Mouse (Mus musculus): ENCODE results near the gene Tha1. TPM values are rescaled to one million over a fixed set of nuclear protein-coding genes. Genes with fewer than 3 reads are reported as not detected.
"Not testable (repeated sequence)": the region's sequence is repeated elsewhere in the genome, so short reads cannot be mapped to it uniquely, and the experiment has no call there.

Tha1 gene
- polyA plus RNA-seq, 2 experiments from 2014 or later = 12.8 to 17.7 TPM

DNA sequence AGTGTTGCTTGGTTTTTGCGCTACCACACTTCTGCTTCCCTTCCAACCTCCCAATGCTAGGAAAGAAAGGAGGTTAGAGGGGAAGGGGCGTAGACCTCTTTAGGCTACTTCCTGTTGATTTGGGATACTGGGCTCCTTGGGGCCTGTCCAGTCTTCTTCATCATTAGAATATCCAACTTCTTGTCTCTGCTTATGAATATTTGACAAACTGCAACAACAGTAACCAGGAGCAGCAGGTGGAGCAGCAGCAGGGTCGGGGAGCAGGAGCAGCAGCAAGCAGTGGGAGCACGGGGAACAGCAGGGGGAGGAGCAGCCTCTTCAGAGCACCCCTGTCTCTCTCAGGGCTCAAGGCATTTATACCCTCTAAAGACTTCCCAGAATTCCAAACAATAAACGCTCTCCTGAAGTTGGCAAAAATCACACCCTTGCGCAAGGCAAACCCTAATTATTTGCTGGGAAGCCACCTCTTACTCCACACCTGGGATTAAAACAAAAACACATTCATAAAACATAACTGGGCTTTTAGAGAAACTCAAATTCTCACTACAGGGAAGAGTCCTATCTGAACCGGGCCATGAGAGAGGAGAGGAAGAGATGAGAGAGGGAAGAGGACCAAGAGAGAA lies 25.6 kb downstream of the Tha1 start:
- no peak for ATAC-seq

DNA sequence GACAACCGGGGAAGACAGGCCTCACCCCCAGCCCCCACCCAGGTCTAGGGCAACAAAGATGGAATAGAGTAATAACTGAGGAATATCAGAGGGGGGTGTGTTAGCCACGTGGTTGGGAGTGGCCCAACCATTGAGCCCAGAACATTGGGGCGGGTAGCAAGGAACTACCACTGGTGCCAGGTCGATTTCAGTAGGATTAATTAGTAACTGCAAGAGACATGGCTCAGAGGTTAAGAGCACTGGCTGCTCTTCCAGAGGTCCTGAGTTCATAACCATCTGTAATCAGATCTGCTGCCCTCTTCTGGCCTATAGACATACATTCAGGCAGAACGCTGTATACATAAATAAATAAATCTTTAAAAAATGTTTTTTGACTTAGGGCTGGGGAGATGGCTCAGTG lies 26.6 kb downstream of the Tha1 start:
- ATAC-seq = no peak

GRCm38 (mm10) chr11:117845651-117846050 lies 27.6 kb downstream of the Tha1 start:
- no peak for ATAC-seq

DNA sequence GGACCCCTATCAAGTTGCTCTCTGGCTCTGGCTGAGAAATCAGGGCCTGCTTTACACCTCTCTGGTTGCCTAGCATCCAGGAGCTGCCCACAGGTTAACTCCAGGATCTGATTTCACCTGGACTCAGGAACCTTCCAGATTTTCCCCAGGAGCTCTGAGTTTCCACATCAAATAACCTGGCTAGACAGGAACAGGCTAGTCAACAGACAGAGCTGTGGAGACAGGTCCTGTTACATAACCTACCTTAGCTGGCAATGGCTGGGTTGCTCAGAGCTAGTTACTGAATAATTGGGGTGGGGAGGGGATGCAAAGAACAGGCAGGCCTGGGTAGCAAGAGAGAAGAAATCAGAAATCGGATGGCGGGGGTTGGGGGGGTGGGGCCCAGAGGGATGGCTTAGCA lies 28.3 kb downstream of the Tha1 start:
- ATAC-seq = no peak

DNA sequence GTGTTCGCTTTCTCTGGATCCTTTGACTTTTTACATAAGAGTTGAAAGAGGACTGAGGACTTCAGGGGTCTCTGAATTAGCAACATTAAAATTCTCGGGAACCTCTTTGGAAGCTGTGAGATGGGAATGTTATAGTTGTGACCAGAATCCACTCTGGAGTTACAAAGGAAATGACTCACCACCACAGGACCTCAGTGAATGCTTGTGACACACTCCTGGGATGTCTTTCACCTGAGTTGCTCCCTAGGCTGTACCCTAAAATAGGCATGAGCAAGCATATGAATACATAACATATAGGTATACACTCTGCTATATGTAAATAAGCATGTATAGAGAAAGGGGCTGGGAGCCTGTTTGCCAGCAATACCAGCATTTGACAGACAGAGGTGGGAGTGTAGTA lies 29.8 kb downstream of the Tha1 start:
- ATAC-seq = no peak

- no peak for ATAC-seq
These were observed 32.4 kb downstream of the Tha1 start for GRCm38 (mm10) chr11:117840910-117841309.

DNA sequence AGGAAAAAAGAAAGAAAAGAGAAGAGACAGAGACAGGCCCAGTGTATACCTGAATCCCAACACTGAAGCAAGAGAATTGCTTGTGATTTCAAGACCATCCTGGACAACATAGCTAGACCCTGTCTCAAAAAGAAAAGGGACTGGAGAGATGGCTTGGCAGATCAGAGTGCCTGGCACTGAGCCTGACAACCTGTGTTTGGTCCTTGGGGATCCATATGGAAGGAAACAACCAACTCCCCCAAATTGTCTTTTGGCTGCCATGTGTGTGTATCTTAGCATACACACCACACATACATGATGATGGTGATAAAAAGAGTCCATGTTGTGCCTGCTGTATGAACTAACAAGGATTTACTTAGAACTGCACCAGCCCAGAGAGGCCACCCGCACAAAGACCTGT lies 34.3 kb downstream of the Tha1 start:
- no peak for ATAC-seq

DNA sequence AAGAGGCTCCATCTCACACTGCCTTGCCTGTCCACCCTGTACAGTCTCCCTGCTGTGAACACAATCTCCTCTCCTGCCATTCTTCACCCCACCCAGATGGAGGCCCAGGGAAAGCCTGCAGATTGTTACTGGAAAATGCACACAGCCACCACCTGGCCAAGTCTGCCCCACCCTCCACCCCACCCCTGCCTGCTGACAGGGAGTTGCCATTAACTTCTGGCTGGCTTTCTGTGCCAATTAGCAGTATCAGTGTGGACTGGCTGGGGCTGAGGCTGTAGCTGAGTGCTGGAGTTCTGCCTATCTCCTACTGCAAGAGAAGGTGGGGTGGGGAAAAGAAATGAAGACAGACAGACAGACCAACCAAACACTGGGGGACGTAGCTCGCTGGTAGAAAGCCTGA lies 34.7 kb downstream of the Tha1 start:
- no peak for ATAC-seq

- ATAC-seq = no peak
These were observed 37.0 kb downstream of the Tha1 start for GRCm38 (mm10) chr11:117836306-117836705.

GRCm38 (mm10) chr11:117834086-117834485 lies 39.2 kb downstream of the Tha1 start:
- no peak for ATAC-seq

DNA sequence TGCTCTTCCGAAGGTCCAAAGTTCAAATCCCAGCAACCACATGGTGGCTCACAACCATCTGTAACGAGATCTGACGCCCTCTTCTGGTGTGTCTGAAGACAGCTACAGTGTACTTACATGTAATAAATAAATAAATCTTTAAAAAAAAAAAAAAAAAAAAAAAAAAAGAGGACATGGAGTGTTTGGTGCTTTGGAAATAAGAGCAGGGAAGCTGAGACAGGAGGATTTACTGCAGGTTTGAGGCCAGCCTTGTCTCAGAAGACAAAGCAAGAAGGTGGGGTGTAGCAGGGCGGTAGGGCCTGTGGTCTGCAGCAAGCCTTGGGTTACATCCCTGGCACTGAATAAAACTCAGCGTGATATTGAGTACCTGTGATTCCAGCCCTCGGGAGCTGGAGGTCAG lies 39.8 kb downstream of the Tha1 start:
- ATAC-seq = not testable (repeated sequence)

- peak; percentile 90 for ATAC-seq
These were observed 41.0 kb downstream of the Tha1 start for GRCm38 (mm10) chr11:117832086-117832969.

DNA sequence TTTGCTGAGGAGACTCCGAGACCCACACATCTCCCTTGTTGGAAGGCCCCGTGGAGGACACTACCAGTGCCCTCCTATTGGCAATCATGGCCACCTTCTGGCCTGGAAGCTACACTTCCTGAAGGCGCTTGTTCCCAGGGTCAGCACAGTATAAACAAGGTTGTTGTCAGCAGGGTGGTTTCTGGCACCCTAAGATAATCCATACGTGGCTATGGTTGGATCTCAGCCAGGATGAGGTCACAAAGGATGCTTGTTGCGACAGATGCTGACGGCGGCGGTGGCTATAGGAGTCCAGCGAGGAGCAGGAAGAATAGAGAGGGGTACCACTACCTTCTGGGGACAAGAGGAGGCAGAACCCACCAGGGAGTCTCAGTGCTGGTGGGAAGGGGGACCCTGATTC lies 42.9 kb downstream of the Tha1 start:
- ATAC-seq = no peak

DNA sequence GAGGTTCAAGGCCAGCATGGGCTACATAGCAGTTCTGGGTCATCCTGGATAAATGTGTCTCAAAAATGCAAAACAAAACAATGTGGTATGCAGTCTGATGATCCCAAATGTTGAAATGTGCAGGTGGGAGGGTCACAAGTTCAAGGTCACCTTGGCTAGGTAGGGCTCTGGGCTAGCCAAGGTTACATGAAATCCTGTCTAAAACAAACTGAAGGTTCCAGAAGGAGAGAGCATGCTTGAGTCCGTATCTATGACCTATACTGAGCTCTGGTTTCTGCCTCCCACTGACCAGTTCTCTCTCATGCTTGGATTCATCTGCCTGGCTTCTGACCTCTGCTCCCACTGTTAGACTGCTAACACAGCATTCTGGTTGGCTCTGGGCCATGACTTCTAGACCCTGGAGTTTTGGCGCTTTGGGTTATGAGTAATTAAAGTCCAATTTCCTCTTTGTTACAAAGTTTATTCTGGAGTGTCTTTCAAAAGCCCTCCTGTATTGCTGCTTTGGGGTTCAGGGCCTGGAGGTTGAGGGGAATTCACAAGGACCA lies 43.5 kb downstream of the Tha1 start:
- ATAC-seq = no peak

DNA sequence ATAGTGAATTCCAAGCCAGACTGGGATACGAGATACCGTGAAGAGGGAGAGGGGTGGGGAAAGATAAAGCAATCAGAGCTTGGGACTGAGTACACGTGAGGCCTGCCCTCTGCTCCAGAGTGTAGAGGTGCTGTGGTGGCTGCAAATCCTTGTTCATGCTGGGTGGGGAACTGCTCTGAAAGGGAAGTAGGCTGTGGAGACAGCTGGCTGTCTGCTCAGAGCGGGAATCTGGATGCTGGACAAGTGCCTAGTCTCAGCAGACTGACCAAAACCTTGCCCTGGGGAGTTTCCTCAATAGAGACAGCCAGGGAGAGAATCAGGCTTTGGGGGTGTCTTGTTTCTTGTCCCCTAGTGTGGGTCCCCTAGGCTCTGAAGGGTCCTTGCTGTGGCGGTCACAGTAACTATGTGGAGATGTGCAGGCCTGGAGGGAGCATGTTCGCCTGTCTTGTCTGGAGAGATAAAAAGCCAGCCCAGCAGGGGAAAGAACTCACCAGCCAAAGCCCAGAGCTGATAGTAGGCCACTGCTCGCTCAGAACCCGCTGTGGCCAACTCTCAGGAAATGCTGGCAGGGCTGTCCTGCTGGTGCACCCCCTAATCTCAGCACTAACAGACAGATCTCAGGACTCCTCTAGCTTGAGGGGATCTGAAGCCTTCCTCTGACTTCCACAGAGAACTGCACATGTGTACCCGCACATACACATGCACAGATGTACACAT lies 44.2 kb downstream of the Tha1 start:
- no peak for ATAC-seq

DNA sequence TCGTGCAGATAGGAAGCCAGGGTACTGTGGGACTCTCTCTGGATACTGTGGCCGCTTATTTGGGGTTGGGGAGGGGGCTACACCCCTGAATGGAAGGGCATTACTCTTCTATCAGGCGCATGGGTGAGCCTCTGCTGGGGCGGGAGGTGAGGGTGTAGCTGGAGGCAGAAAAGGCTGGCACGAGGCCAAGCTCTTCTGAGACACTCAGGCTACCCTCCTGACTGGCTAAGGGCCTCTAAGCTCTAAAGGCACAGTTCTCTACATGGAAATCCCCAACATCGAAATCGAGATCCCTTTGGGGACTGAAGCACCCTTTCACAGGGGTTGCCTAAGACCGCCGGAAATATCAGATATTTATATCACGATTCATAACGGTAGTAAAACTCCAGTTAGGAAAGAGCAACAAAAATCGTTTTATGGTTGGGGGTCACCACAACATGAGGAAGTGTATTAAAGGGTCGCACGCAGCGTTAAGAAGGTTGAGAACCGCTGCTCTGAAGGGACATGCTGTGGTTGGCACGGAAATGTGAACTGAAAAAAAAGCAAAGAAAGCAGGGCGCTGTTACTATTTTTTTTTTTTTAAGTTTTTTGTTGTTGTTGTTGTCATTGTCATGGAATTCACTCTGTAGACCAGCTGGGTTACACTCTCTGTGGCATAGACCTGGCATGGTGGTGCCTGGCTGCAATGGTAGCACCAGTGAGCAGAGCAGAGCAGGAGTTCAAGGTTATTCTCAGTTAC lies 45.0 kb downstream of the Tha1 start:
- ATAC-seq = peak; percentile 30

DNA sequence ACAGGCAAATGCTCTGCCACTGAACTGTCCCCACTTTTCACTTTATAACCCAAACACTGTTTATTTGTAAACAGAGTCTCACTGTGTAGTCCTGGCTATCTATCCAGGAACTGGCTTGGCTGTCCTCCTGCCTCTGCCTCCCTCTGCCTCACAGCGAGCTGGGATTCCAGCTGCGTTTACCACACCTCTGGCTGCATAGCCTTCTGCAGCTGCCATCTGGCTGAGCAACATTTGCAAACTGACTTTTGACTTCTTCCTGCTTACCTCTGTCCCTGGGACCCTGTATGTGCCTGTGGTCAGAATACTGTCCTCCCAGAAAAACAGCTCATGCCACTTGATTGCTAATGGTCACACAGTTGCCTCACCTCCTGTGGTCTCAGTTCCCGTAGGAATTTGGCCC lies 45.9 kb downstream of the Tha1 start:
- no peak for ATAC-seq

DNA sequence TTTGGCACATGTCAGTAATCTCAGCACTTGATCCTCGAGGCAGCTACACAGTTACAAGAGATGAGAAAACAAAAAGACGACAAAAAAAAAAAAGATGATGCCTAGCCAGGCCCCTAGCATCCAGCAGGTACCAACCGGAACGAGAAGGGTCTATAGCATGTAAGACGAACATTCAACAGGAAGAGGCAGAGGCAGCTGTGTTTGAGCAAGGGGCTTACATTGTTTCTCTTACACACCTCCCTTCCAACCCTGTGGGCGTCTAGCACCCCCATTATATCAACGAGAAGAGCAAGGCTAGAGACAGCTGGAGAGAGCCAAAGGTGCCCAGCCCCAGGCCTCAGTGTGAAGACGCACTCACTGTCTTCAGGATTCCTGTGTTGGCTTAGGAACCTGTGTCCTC lies 46.4 kb downstream of the Tha1 start:
- no peak for ATAC-seq

DNA sequence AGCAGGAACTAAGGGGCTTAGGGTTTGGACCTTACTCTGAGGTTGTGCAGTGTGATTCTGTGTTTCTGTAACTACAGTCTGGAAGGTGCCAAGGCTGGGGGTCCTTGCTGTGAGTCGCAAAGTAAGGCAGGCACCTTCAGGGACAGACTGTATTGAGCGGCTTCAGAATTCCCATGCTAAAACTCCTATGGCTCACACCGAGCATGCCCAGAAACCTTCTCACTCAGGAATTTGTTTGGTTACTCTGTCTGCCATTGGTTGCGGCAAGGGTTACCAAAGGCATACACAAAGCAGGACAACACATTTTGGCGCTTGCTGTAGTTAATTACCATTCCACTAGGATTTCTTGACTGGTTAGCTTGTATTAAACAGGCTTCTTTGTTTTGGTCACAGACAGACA lies 47.1 kb downstream of the Tha1 start:
- ATAC-seq = no peak

- ATAC-seq = peak; percentile 17
These were observed 47.8 kb downstream of the Tha1 start, which contains the start of the genes Afmid and Tk1 for GRCm38 (mm10) chr11:117825333-117826101. Gene Afmid (plus strand): TSS chr11:117825924. Gene Tk1 (minus strand): TSS chr11:117826092.
